Mouse (Mus musculus): Measurements from ENCODE around the gene Slc5a4b.

- TF ChIP-seq CTCF (IDR thresholded peaks at IDR 0.05; ENCODE audit: low read depth): no peak; the same call in 1 of the 2 replicates
- TF ChIP-seq EP300 (IDR thresholded peaks at IDR 0.05; ENCODE audit: low read depth): no peak
Observed at GRCm38 (mm10) chr10:76030496-76030895, 80.3 kb downstream of the Slc5a4b start.

All from liver, postnatal 0 days (tissue).